Mouse (Mus musculus): ENCODE data around the gene H2al1b. TPM values are rescaled to one million over a fixed set of nuclear protein-coding genes. Genes with fewer than 3 reads are reported as not detected.

The H2al1b gene
- polyA plus RNA-seq (2015; fragmentation: Nextera tagmentation; extraction: Ambion mirVana), result not detected in 2 replicates

DNA sequence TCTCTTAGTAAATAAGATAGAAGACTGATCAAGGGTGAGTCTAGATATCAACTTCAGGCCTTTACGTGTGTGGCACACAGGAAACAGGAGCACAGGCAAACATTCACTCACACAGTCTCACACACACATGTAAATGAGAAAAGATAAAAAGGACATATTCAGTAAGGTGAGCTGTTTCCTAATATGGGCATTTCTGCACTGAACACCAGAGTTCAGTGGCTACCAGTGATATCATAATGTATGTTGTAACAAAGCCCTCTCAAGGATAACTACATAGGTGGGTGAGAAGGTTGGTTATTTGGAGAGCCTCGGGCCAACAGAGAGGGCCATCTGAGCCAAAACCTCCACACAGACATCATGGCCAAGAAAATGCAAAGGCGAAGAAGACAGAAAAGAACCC lies at the start of gene H2al1b:
Gene H2al1b (plus strand): TSS at position 301 of the 400 bp plus-strand sequence.

DNA sequence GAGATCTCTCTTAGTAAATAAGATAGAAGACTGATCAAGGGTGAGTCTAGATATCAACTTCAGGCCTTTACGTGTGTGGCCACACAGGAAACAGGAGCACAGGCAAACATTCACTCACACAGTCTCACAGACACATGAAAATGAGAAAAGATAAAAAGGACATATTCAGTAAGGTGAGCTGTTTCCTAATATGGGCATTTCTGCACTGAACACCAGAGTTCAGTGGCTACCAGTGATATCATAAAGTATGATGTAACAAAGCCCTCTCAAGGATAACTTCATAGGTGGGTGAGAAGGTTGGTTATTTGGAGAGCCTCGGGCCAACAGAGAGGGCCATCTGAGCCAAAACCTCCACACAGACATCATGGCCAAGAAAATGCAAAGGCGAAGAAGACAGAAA lies 3.3 kb upstream of the H2al1b start, which contains the start of gene H2al1a:
Gene H2al1a (plus strand): TSS at position 301 of the 400 bp plus-strand sequence.

GRCm38 (mm10) chrX:11305355-11305754 lies 3.1 kb downstream of the H2al1b start, which contains the start of gene H2al1c:
Gene H2al1c (plus strand): TSS chrX:11305655.

DNA sequence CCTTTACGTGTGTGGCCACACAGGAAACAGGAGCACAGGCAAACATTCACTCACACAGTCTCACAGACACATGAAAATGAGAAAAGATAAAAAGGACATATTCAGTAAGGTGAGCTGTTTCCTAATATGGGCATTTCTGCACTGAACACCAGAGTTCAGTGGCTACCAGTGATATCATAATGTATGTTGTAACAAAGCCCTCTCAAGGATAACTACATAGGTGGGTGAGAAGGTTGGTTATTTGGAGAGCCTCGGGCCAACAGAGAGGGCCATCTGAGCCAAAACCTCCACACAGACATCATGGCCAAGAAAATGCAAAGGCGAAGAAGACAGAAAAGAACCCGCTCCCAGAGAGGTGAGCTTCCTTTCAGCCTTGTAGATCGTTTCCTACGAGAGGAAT lies 6.3 kb downstream of the H2al1b start, which contains the start of gene H2al1d:
Gene H2al1d (plus strand): TSS at position 301 of the 400 bp plus-strand sequence.

GRCm38 (mm10) chrX:11311634-11312033 lies 9.4 kb downstream of the H2al1b start, which contains the start of gene H2al1e:
Gene H2al1e (plus strand): TSS chrX:11311934.

DNA sequence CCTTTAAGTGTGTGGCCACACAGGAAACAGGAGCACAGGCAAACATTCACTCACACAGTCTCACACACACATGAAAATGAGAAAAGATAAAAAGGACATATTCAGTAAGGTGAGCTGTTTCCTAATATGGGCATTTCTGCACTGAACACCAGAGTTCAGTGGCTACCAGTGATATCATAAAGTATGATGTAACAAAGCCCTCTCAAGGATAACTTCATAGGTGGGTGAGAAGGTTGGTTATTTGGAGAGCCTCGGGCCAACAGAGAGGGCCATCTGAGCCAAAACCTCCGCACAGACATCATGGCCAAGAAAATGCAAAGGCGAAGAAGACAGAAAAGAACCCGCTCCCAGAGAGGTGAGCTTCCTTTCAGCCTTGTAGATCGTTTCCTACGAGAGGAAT lies 12.6 kb downstream of the H2al1b start, which contains the start of gene H2al1f:
Gene H2al1f (plus strand): TSS at position 301 of the 400 bp plus-strand sequence.

GRCm38 (mm10) chrX:11317956-11318355 lies 15.7 kb downstream of the H2al1b start, which contains the start of gene H2al1g:
Gene H2al1g (plus strand): TSS chrX:11318256.

GRCm38 (mm10) chrX:11321192-11321591 lies 19.0 kb downstream of the H2al1b start, which contains the start of gene H2al1h:
Gene H2al1h (plus strand): TSS chrX:11321492.

DNA sequence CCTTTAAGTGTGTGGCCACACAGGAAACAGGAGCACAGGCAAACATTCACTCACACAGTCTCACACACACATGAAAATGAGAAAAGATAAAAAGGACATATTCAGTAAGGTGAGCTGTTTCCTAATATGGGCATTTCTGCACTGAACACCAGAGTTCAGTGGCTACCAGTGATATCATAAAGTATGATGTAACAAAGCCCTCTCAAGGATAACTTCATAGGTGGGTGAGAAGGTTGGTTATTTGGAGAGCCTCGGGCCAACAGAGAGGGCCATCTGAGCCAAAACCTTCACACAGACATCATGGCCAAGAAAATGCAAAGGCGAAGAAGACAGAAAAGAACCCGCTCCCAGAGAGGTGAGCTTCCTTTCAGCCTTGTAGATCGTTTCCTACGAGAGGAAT lies 22.1 kb downstream of the H2al1b start, which contains the start of gene H2al1i:
Gene H2al1i (plus strand): TSS at position 301 of the 400 bp plus-strand sequence.

GRCm38 (mm10) chrX:11327522-11327921 lies 25.3 kb downstream of the H2al1b start, which contains the start of gene H2al1j:
Gene H2al1j (plus strand): TSS chrX:11327822.

Other genes starting within 250 kb of the H2al1b start
- gene H2al1a, start 3.2 kb upstream of the H2al1b start, polyA plus RNA-seq (2015; fragmentation: Nextera tagmentation; extraction: Ambion mirVana), result not detected in 2 replicates
- not detected in 2 replicates for gene H2al1c, start 3.2 kb downstream of the H2al1b start, polyA plus RNA-seq (2015; fragmentation: Nextera tagmentation; extraction: Ambion mirVana)
- gene H2al1d, start 6.4 kb downstream of the H2al1b start, polyA plus RNA-seq (2015; fragmentation: Nextera tagmentation; extraction: Ambion mirVana), result not detected in 2 replicates
- gene H2al1e, start 9.5 kb downstream of the H2al1b start, polyA plus RNA-seq (2015; fragmentation: Nextera tagmentation; extraction: Ambion mirVana), result not detected in 2 replicates
- gene H2al1f, start 12.7 kb downstream of the H2al1b start, polyA plus RNA-seq (2015; fragmentation: Nextera tagmentation; extraction: Ambion mirVana), result not detected in 2 replicates
- gene H2al1g, start 15.8 kb downstream of the H2al1b start, polyA plus RNA-seq (2015; fragmentation: Nextera tagmentation; extraction: Ambion mirVana), result not detected in 2 replicates
- not detected in 2 replicates for gene H2al1h, start 19.1 kb downstream of the H2al1b start, polyA plus RNA-seq (2015; fragmentation: Nextera tagmentation; extraction: Ambion mirVana)
- not detected in 2 replicates for gene H2al1i, start 22.2 kb downstream of the H2al1b start, polyA plus RNA-seq (2015; fragmentation: Nextera tagmentation; extraction: Ambion mirVana)
- not detected in 2 replicates for gene H2al1j, start 25.4 kb downstream of the H2al1b start, polyA plus RNA-seq (2015; fragmentation: Nextera tagmentation; extraction: Ambion mirVana)

Data from neural tube, postnatal 0 days (tissue).